Mouse (Mus musculus) ES-E14 (cell line): ENCODE results near the gene Gaa. TPM values are rescaled to one million over a fixed set of nuclear protein-coding genes. Genes with fewer than 3 reads are reported as not detected.

Source experiments
- DNase-seq: peaks from one replicate; pipeline ENCODE4 v3.0.0-alpha.2; 2013; ENCODE audit warnings: low read depth, low spot score
- H3K27ac ChIP-seq: 2 replicates; pipeline ENCODE4 v1.5.1; 2012; ENCODE audit warnings: low read depth, mild to moderate bottlenecking, low read length, moderate library complexity, mixed read lengths; ENCODE audit not compliant: poor library complexity, insufficient read depth, severe bottlenecking
- H3K36me3 ChIP-seq: 2 replicates; pipeline ENCODE4 v1.6.1; 2012; ENCODE audit warnings: mild to moderate bottlenecking, low read length, moderate library complexity, mixed read lengths; ENCODE audit not compliant: control insufficient read depth, poor library complexity, insufficient read depth, severe bottlenecking
- H3K4me1 ChIP-seq, 2 experiments: fragments of 150-350 bp in 1 of 2; sonication (generic) in 1 of 2; 2 replicates each; pipeline ENCODE4 v1.6.1; 2012; ENCODE audit warnings: low read length in 2 of 2, mild to moderate bottlenecking in 1 of 2, mixed read lengths in 1 of 2; ENCODE audit not compliant: control insufficient read depth in 2 of 2, insufficient read depth in 2 of 2, poor library complexity in 1 of 2
- H3K4me3 ChIP-seq, 2 experiments: fragments of 150-350 bp in 1 of 2; sonication (generic) in 1 of 2; 2 replicates each; pipeline ENCODE4 v1.5.1; 2012; ENCODE audit warnings: low read length in 2 of 2, low read depth in 1 of 2, mild to moderate bottlenecking in 1 of 2, mixed read lengths in 1 of 2; ENCODE audit not compliant: insufficient read depth in 1 of 2, poor library complexity in 1 of 2, severe bottlenecking in 1 of 2
- H3K9ac ChIP-seq: 2 replicates; pipeline ENCODE4 v1.6.1; 2012; ENCODE audit warnings: low read depth, mild to moderate bottlenecking, low read length, mixed read lengths; ENCODE audit not compliant: poor library complexity, insufficient read depth, severe bottlenecking
- H3K9me3 ChIP-seq: fragments of 150-350 bp; sonication (generic); 2 replicates; pipeline ENCODE4 v1.6.1; 2012; ENCODE audit warnings: low read depth, mild to moderate bottlenecking, low read length; ENCODE audit not compliant: control insufficient read depth, insufficient read depth
- CHD2 ChIP-seq: IDR thresholded peaks from 2 replicates; pipeline ENCODE4 v1.6.1; 2014; ENCODE audit warnings: mild to moderate bottlenecking, low read depth, low read length, inconsistent platforms
- HCFC1 ChIP-seq: IDR thresholded peaks from 2 replicates; pipeline ENCODE4 v1.6.1; 2012; ENCODE audit warnings: low read length, inconsistent platforms, borderline replicate concordance; ENCODE audit not compliant: insufficient read depth
- MAFK ChIP-seq: IDR thresholded peaks from 2 replicates; pipeline ENCODE4 v1.6.1; 2014; ENCODE audit warnings: mild to moderate bottlenecking, low read depth, low read length, inconsistent platforms; ENCODE audit not compliant: insufficient read depth
- ZC3H11A ChIP-seq: IDR thresholded peaks from 2 replicates; pipeline ENCODE4 v1.6.1; 2012; ENCODE audit warnings: low read depth, mild to moderate bottlenecking, inconsistent platforms, low read length, borderline replicate concordance
- ZNF384 ChIP-seq: IDR thresholded peaks from 2 replicates; pipeline ENCODE4 v1.6.1; 2012; ENCODE audit warnings: low read depth, low read length, inconsistent platforms
- in situ Hi-C, 2 experiments: fragments of 600-800 bp; cut with MboI; formaldehyde crosslinking; loops; one replicate each; pipeline ENCODE4 v1.15.1; 2025; ENCODE audit warnings: low sequenced_read_pairs in 2 of 2, inconsistent platforms in 1 of 2; ENCODE audit not compliant: unreplicated experiment in 2 of 2
- total RNA-seq: library from RNA; depleted of rRNA; stranded (reverse); fragments of 300-350 nt; gene quantifications from 2 replicates; pipeline ENCODE4 v1.2.3, GENCODE M21; 2012

The Gaa gene
- total RNA-seq, 1 experiment = 69.3 TPM

- DNase-seq = no peak
Observed at GRCm38 (mm10) chr11:119258216-119258571, 9.5 kb upstream of the Gaa start.

GRCm38 (mm10) chr11:119258572-119259322, 8.9 kb upstream of the Gaa start:
- no peak overlapping the region for H3K27ac ChIP-seq
- no peak overlapping the region for H3K9ac ChIP-seq
- H3K4me1 ChIP-seq = peaks cover 0 to 9% of the 10 kb centered on the region in 2 experiments; a peak in 1 of 4 replicates
- H3K9me3 ChIP-seq = no peaks in the 10 kb centered on the region
- H3K36me3 ChIP-seq = no peaks in the 10 kb centered on the region
- in situ Hi-C loops = no loop called here
- no peak for DNase-seq
- TF ChIP-seq HCFC1 (no peak), ZNF384 (no peak), CHD2 (no peak), MAFK (no peak), ZC3H11A (no peak)
- no peak overlapping the region for H3K4me3 ChIP-seq

More at GRCm38 (mm10) chr11:119258216-119258571, 9.5 kb upstream of the Gaa start:
- Histone ChIP-seq H3K9me3 (no peaks in the 10 kb centered on the region), H3K4me3 (no peak overlapping the region), H3K9ac (no peak overlapping the region), H3K36me3 (no peaks in the 10 kb centered on the region), H3K4me1 (peaks cover 0 to 11% of the 10 kb centered on the region in 2 experiments; a peak in 1 of 4 replicates), H3K27ac (no peak overlapping the region)
- TF ChIP-seq ZNF384 = no peak
- no peak for TF ChIP-seq HCFC1
- no peak for TF ChIP-seq MAFK
- in situ Hi-C loops = no loop called here

GRCm38 (mm10) chr11:119259977-119260376, 7.7 kb upstream of the Gaa start:
- Histone ChIP-seq H3K9me3 (no peaks in the 10 kb centered on the region), H3K4me1 (peaks cover 0 to 14% of the 10 kb centered on the region in 2 experiments; a peak in 1 of 4 replicates), H3K27ac (no peak overlapping the region), H3K36me3 (no peaks in the 10 kb centered on the region), H3K4me3 (no peak overlapping the region), H3K9ac (no peak overlapping the region)
- in situ Hi-C loops = no loop called here
- TF ChIP-seq ZC3H11A = no peak
- no peak for TF ChIP-seq CHD2
- TF ChIP-seq MAFK = no peak
- TF ChIP-seq ZNF384 = no peak
- no peak for TF ChIP-seq HCFC1
- DNase-seq = no peak

GRCm38 (mm10) chr11:119264413-119264812, 3.3 kb upstream of the Gaa start:
- Histone ChIP-seq H3K4me1 (peaks cover 3 to 24% of the 10 kb centered on the region in 2 experiments), H3K9ac (no peak overlapping the region), H3K36me3 (no peaks in the 10 kb centered on the region), H3K9me3 (no peaks in the 10 kb centered on the region), H3K4me3 (no peak overlapping the region), H3K27ac (no peak overlapping the region)
- in situ Hi-C loops = no loop called here
- no peak for DNase-seq
- TF ChIP-seq ZNF384 (no peak), HCFC1 (no peak), MAFK (no peak), CHD2 (no peak), ZC3H11A (no peak)

- Histone ChIP-seq H3K4me1 (peaks cover 3 to 32% of the 10 kb centered on the region in 2 experiments), H3K9me3 (no peaks in the 10 kb centered on the region), H3K36me3 (0 out of 2 replicates have a peak, but pooled peaks cover 2% of the 10 kb centered on the region), H3K9ac (no peak overlapping the region), H3K27ac (no peak overlapping the region), H3K4me3 (no peak overlapping the region)
- DNase-seq = no peak
- in situ Hi-C loops = no loop called here
- TF ChIP-seq ZC3H11A = no peak
- TF ChIP-seq ZNF384 = no peak
- TF ChIP-seq MAFK = no peak
- no peak for TF ChIP-seq CHD2
- TF ChIP-seq HCFC1 = no peak
Observed at GRCm38 (mm10) chr11:119265811-119266210, 1.9 kb upstream of the Gaa start.
